13 mouse cellular contexts compared by ENCODE assay signal in genomic region chr14:23011989-23012388, GRCm38 (mm10).
"Had no signal": no experiment of that assay in that cellular context is flagged by ENCODE, and none has a peak within 500 bp of the region (broad histone marks: within the 10 kb centered on the region; RNA-seq: fewer than 3 reads in every experiment).

No protein-coding gene starts in this region.

- DNase-seq: kidney, adult 18-20 months; kidney, adult 9 months; kidney, postnatal 25 days; liver, embryonic 13.5 days; lung, adult 2 months; thymus, adult 18-20 months; thymus, postnatal 4 days had no signal

- H3K4me1 ChIP-seq: liver, embryonic 13.5 days; megakaryocyte, embryonic 14.5 days had no signal

- H3K27me3 ChIP-seq: liver, embryonic 13.5 days; megakaryocyte, embryonic 14.5 days; midbrain, embryonic 13.5 days had no signal

- H3K4me2 ChIP-seq: liver, embryonic 13.5 days; midbrain, embryonic 13.5 days had no signal

- H3K4me3 ChIP-seq: liver, embryonic 13.5 days; megakaryocyte, embryonic 14.5 days; midbrain, embryonic 10.5 days; midbrain, embryonic 13.5 days had no signal

- ATAC-seq: midbrain, embryonic 13.5 days; midbrain, embryonic 16.5 days had no signal

- H3K9me3 ChIP-seq: liver, embryonic 13.5 days; midbrain, embryonic 10.5 days; midbrain, embryonic 13.5 days had no signal

- H3K9ac ChIP-seq: liver, embryonic 13.5 days; midbrain, embryonic 13.5 days had no signal

- H3K27ac ChIP-seq: kidney, postnatal 0 days; liver, embryonic 13.5 days; macrophage; midbrain, embryonic 10.5 days; midbrain, embryonic 13.5 days had no signal

- H3K36me3 ChIP-seq: liver, embryonic 13.5 days; midbrain, embryonic 10.5 days; midbrain, embryonic 13.5 days had no signal
